Mouse (Mus musculus) forebrain, embryonic 16.5 days (tissue): Measurements from ENCODE around the gene Prdm4. TPM values are rescaled to one million over a fixed set of nuclear protein-coding genes. Genes with fewer than 3 reads are reported as not detected.
A peak's percentile ranks its signal among the peaks of the same experiment; 100 is the strongest.

ENCODE experiments used
- ATAC-seq: fragments of 200-750 bp; cut with Nextera tagmentation; 2 replicates; pipeline ENCODE4 v1.8.0; 2017; ENCODE audit warnings: mild to moderate bottlenecking, moderate library complexity
- H3K27ac ChIP-seq: fragments of 300-500 bp; sonication (generic); 2 replicates; pipeline ENCODE4 v1.5.1; 2014; ENCODE audit warnings: low read length, control low read depth
- H3K27me3 ChIP-seq: fragments of 300-500 bp; sonication (generic); replicated peaks from 2 replicates; pipeline ENCODE4 v1.6.1; 2014; ENCODE audit warnings: low read length; ENCODE audit not compliant: control insufficient read depth, insufficient read depth
- H3K36me3 ChIP-seq: fragments of 300-500 bp; sonication (generic); 2 replicates; pipeline ENCODE4 v1.6.1; 2014; ENCODE audit not compliant: control insufficient read depth, insufficient read depth
- H3K4me1 ChIP-seq: fragments of 300-500 bp; sonication (generic); replicated peaks from 2 replicates; pipeline ENCODE4 v1.6.1; 2014; ENCODE audit warnings: low read length; ENCODE audit not compliant: control insufficient read depth, insufficient read depth
- H3K4me2 ChIP-seq: fragments of 300-500 bp; sonication (generic); 2 replicates; pipeline ENCODE4 v1.6.1; 2014; ENCODE audit warnings: mild to moderate bottlenecking, low read length, control low read depth
- H3K4me3 ChIP-seq: fragments of 300-500 bp; sonication (generic); replicated peaks from 2 replicates; pipeline ENCODE4 v1.5.1; 2014; ENCODE audit warnings: mild to moderate bottlenecking, low read length, control low read depth
- H3K9ac ChIP-seq: fragments of 300-500 bp; sonication (generic); replicated peaks from 2 replicates; pipeline ENCODE4 v1.6.1; 2014; ENCODE audit warnings: low read depth, low read length, control low read depth
- H3K9me3 ChIP-seq: fragments of 300-500 bp; sonication (generic); 2 replicates; pipeline ENCODE4 v1.6.1; 2016; ENCODE audit warnings: low read length; ENCODE audit not compliant: control insufficient read depth
- WGBS: fragments of 180-500 bp; shearing (Covaris S2); extraction: QIAGEN DNeasy Blood & Tissue Kit; methylation state at CpG from one replicate; pipeline ENCODE4 v1.1.7; 2014; 5-methylcytosine and 5-hydroxymethylcytosine counted together
- polyA plus RNA-seq: library from polyadenylated mRNA; unstranded; fragments of >200 nt; fragmentation: Nextera tagmentation; extraction: Ambion mirVana; gene quantifications from 2 replicates; pipeline ENCODE4 v1.2.1, GENCODE M21; 2015

The Prdm4 gene
- polyA plus RNA-seq, 1 experiment from 2014 or later, result 20.8 TPM

- peaks cover 15% of the 10 kb centered on the region for H3K4me1 ChIP-seq
- H3K27me3 ChIP-seq, result no peaks in the 10 kb centered on the region
- H3K9ac ChIP-seq, result no peak overlapping the region
- 88% methylated on average over 13 of the region's 13 CpGs for WGBS
- no peak overlapping the region for H3K4me3 ChIP-seq
- H3K9me3 ChIP-seq, result no peaks in the 10 kb centered on the region
- no peak for ATAC-seq
- no peak overlapping the region for H3K27ac ChIP-seq
- peaks cover 31% of the 10 kb centered on the region for H3K36me3 ChIP-seq
- H3K4me2 ChIP-seq, result no peak overlapping the region
These were observed 42.9 kb downstream of the Prdm4 start for GRCm38 (mm10) chr10:85873861-85874544.

- ATAC-seq, result no peak
- Histone ChIP-seq H3K9ac (peak overlapping the region; percentile 82), H3K36me3 (peaks cover 21% of the 10 kb centered on the region), H3K4me1 (peaks cover 15% of the 10 kb centered on the region), H3K27me3 (no peaks in the 10 kb centered on the region), H3K4me2 (peak overlapping the region; percentile 96), H3K27ac (no peak overlapping the region), H3K9me3 (no peaks in the 10 kb centered on the region), H3K4me3 (peak overlapping the region; percentile 94)
- 4% methylated on average over 5 of the region's 5 CpGs for WGBS
These were observed 44.5 kb downstream of the Prdm4 start for GRCm38 (mm10) chr10:85872479-85872773.

GRCm38 (mm10) chr10:85871698-85872478, 45.1 kb downstream of the Prdm4 start:
- under 1% methylated on average over 55 of the region's 55 CpGs for WGBS
- Histone ChIP-seq H3K36me3 (peaks cover 21% of the 10 kb centered on the region), H3K27ac (peak overlapping the region; percentile 35; the same call in 1 of the 2 replicates), H3K9me3 (no peaks in the 10 kb centered on the region), H3K27me3 (no peaks in the 10 kb centered on the region), H3K4me3 (peak overlapping the region; percentile 94), H3K9ac (peak overlapping the region; percentile 82), H3K4me1 (peaks cover 15% of the 10 kb centered on the region), H3K4me2 (peak overlapping the region; percentile 96)
- peak; percentile 96 for ATAC-seq

- Histone ChIP-seq H3K4me2 (no peak overlapping the region), H3K9me3 (no peaks in the 10 kb centered on the region), H3K27me3 (no peaks in the 10 kb centered on the region), H3K4me3 (no peak overlapping the region), H3K36me3 (no peaks in the 10 kb centered on the region), H3K4me1 (no peaks in the 10 kb centered on the region), H3K27ac (no peak overlapping the region), H3K9ac (no peak overlapping the region)
- ATAC-seq, result no peak
- 75% methylated on average over 4 of the region's 4 CpGs for WGBS
These were observed 70.7 kb downstream of the Prdm4 start for GRCm38 (mm10) chr10:85846105-85846862.

Other genes starting within 250 kb of the Prdm4 start
- gene Pwp1, start 87.6 kb downstream of the Prdm4 start, polyA plus RNA-seq, result 91.1 and 91.9 TPM in 2 replicates
- 0.27 and 0.43 TPM in 2 replicates for gene Ascl4, start 10.5 kb upstream of the Prdm4 start, polyA plus RNA-seq
- 201 and 202 TPM in 2 replicates for gene Rtcb, start 40.7 kb upstream of the Prdm4 start, polyA plus RNA-seq
- gene Bpifc, start 94.8 kb upstream of the Prdm4 start, polyA plus RNA-seq, result not detected in 2 replicates
- gene Fbxo7, start 104.8 kb upstream of the Prdm4 start, polyA plus RNA-seq, result 14.9 and 16.2 TPM in 2 replicates